Mouse (Mus musculus): ENCODE data around the gene Hs3st4. TPM values are rescaled to one million over a fixed set of nuclear protein-coding genes. Genes with fewer than 3 reads are reported as not detected.

Hs3st4 gene
- polyA plus RNA-seq, 1 experiment: 2.3 TPM

DNA sequence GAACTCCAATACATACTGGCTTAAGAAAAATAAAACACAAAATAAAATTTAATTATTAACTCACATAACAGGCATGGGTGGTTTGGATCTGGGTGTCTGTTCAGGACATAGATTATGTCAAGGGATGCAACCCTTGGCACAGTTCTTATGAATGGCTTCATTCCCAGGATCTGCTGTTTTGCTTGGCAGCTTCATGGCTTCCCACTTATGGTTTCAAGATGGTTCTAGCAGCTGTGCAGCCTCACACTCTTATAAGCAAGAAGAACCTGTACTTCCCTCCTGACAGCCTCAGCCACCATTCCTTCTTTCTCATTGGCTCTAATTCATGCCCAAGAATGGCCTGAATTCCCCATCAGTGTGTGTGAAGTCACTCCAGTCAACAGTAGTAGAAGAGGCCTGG lies 189.3 kb downstream of the Hs3st4 start:
- H3K27me3 ChIP-seq (ENCODE audit: control insufficient read depth, insufficient read depth, low read length): no peaks in the 10 kb centered on the region
- H3K27ac ChIP-seq (ENCODE audit: control insufficient read depth, insufficient read depth, low read depth, low read length): no peak overlapping the region
- no peak for TF ChIP-seq CTCF (IDR thresholded peaks at IDR 0.05; ENCODE audit: control insufficient read depth, insufficient read depth, insufficient replicate concordance, low read depth, low read length)
- TF ChIP-seq POLR2A (IDR thresholded peaks at IDR 0.05; ENCODE audit: control insufficient read depth, low read depth, low read length): no peak
- H3K36me3 ChIP-seq (ENCODE audit: control insufficient read depth, insufficient read depth, low read length): no peaks in the 10 kb centered on the region
- H3K4me3 ChIP-seq (ENCODE audit: control insufficient read depth, low read depth, low read length): no peak overlapping the region
- H3K4me1 ChIP-seq (ENCODE audit: control insufficient read depth, insufficient read depth, low read length): no peaks in the 10 kb centered on the region

GRCm38 (mm10) chr7:124180926-124181325 lies 198.3 kb downstream of the Hs3st4 start:
- H3K4me3 ChIP-seq (ENCODE audit: control insufficient read depth, low read depth, low read length): no peak overlapping the region
- H3K27me3 ChIP-seq (ENCODE audit: control insufficient read depth, insufficient read depth, low read length): no peaks in the 10 kb centered on the region
- TF ChIP-seq POLR2A (IDR thresholded peaks at IDR 0.05; ENCODE audit: control insufficient read depth, low read depth, low read length) (no peak), CTCF (IDR thresholded peaks at IDR 0.05; ENCODE audit: control insufficient read depth, insufficient read depth, insufficient replicate concordance, low read depth, low read length) (no peak)
- no peaks in the 10 kb centered on the region; the same call in 1 of the 2 replicates for H3K4me1 ChIP-seq (ENCODE audit: control insufficient read depth, insufficient read depth, low read length)
- H3K36me3 ChIP-seq (ENCODE audit: control insufficient read depth, insufficient read depth, low read length): no peaks in the 10 kb centered on the region
- no peak overlapping the region for H3K27ac ChIP-seq (ENCODE audit: control insufficient read depth, insufficient read depth, low read depth, low read length)

GRCm38 (mm10) chr7:124184693-124185092 lies 202.0 kb downstream of the Hs3st4 start:
- no peak overlapping the region for H3K27ac ChIP-seq (ENCODE audit: control insufficient read depth, insufficient read depth, low read depth, low read length)
- H3K36me3 ChIP-seq (ENCODE audit: control insufficient read depth, insufficient read depth, low read length): no peaks in the 10 kb centered on the region
- no peaks in the 10 kb centered on the region; the same call in 1 of the 2 replicates for H3K4me1 ChIP-seq (ENCODE audit: control insufficient read depth, insufficient read depth, low read length)
- no peaks in the 10 kb centered on the region for H3K27me3 ChIP-seq (ENCODE audit: control insufficient read depth, insufficient read depth, low read length)
- no peak overlapping the region for H3K4me3 ChIP-seq (ENCODE audit: control insufficient read depth, low read depth, low read length)
- TF ChIP-seq POLR2A (IDR thresholded peaks at IDR 0.05; ENCODE audit: control insufficient read depth, low read depth, low read length) (no peak), CTCF (IDR thresholded peaks at IDR 0.05; ENCODE audit: control insufficient read depth, insufficient read depth, insufficient replicate concordance, low read depth, low read length) (no peak)

- Histone ChIP-seq H3K36me3 (ENCODE audit: control insufficient read depth, insufficient read depth, low read length) (no peaks in the 10 kb centered on the region), H3K27me3 (ENCODE audit: control insufficient read depth, insufficient read depth, low read length) (no peaks in the 10 kb centered on the region), H3K4me1 (ENCODE audit: control insufficient read depth, insufficient read depth, low read length) (no peaks in the 10 kb centered on the region), H3K4me3 (ENCODE audit: control insufficient read depth, low read depth, low read length) (no peak overlapping the region), H3K27ac (ENCODE audit: control insufficient read depth, insufficient read depth, low read depth, low read length) (no peak overlapping the region)
- TF ChIP-seq POLR2A (IDR thresholded peaks at IDR 0.05; ENCODE audit: control insufficient read depth, low read depth, low read length) (no peak), CTCF (IDR thresholded peaks at IDR 0.05; ENCODE audit: control insufficient read depth, insufficient read depth, insufficient replicate concordance, low read depth, low read length) (no peak)
Measured at GRCm38 (mm10) chr7:124198811-124199570, 216.3 kb downstream of the Hs3st4 start.

- no peaks in the 10 kb centered on the region for H3K27me3 ChIP-seq (ENCODE audit: control insufficient read depth, insufficient read depth, low read length)
- no peak overlapping the region for H3K27ac ChIP-seq (ENCODE audit: control insufficient read depth, insufficient read depth, low read depth, low read length)
- H3K36me3 ChIP-seq (ENCODE audit: control insufficient read depth, insufficient read depth, low read length): no peaks in the 10 kb centered on the region
- no peak for TF ChIP-seq CTCF (IDR thresholded peaks at IDR 0.05; ENCODE audit: control insufficient read depth, insufficient read depth, insufficient replicate concordance, low read depth, low read length)
- TF ChIP-seq POLR2A (IDR thresholded peaks at IDR 0.05; ENCODE audit: control insufficient read depth, low read depth, low read length): no peak
- no peak overlapping the region for H3K4me3 ChIP-seq (ENCODE audit: control insufficient read depth, low read depth, low read length)
- no peaks in the 10 kb centered on the region for H3K4me1 ChIP-seq (ENCODE audit: control insufficient read depth, insufficient read depth, low read length)
Measured at GRCm38 (mm10) chr7:124216921-124217320, 234.3 kb downstream of the Hs3st4 start.

GRCm38 (mm10) chr7:124220556-124220955 lies 237.9 kb downstream of the Hs3st4 start:
- H3K4me3 ChIP-seq (ENCODE audit: control insufficient read depth, low read depth, low read length): no peak overlapping the region
- TF ChIP-seq POLR2A (IDR thresholded peaks at IDR 0.05; ENCODE audit: control insufficient read depth, low read depth, low read length) (no peak), CTCF (IDR thresholded peaks at IDR 0.05; ENCODE audit: control insufficient read depth, insufficient read depth, insufficient replicate concordance, low read depth, low read length) (no peak)
- no peak overlapping the region for H3K27ac ChIP-seq (ENCODE audit: control insufficient read depth, insufficient read depth, low read depth, low read length)
- no peaks in the 10 kb centered on the region for H3K27me3 ChIP-seq (ENCODE audit: control insufficient read depth, insufficient read depth, low read length)
- no peaks in the 10 kb centered on the region for H3K36me3 ChIP-seq (ENCODE audit: control insufficient read depth, insufficient read depth, low read length)
- H3K4me1 ChIP-seq (ENCODE audit: control insufficient read depth, insufficient read depth, low read length): no peaks in the 10 kb centered on the region

- no peaks in the 10 kb centered on the region for H3K4me1 ChIP-seq (ENCODE audit: control insufficient read depth, insufficient read depth, low read length)
Measured at GRCm38 (mm10) chr7:124237896-124238670, 255.4 kb downstream of the Hs3st4 start.

More at GRCm38 (mm10) chr7:124237896-124238670, 255.4 kb downstream of the Hs3st4 start:
- H3K27me3 ChIP-seq (ENCODE audit: control insufficient read depth, insufficient read depth, low read length): no peaks in the 10 kb centered on the region
- no peak overlapping the region for H3K27ac ChIP-seq (ENCODE audit: control insufficient read depth, insufficient read depth, low read depth, low read length)
- no peaks in the 10 kb centered on the region for H3K36me3 ChIP-seq (ENCODE audit: control insufficient read depth, insufficient read depth, low read length)
- H3K4me3 ChIP-seq (ENCODE audit: control insufficient read depth, low read depth, low read length): no peak overlapping the region
- TF ChIP-seq POLR2A (IDR thresholded peaks at IDR 0.05; ENCODE audit: control insufficient read depth, low read depth, low read length) (no peak), CTCF (IDR thresholded peaks at IDR 0.05; ENCODE audit: control insufficient read depth, insufficient read depth, insufficient replicate concordance, low read depth, low read length) (no peak)

Measured in testis, adult 2 months (tissue).